Mouse (Mus musculus): Measurements from ENCODE around the gene Ankrd13d. TPM values are rescaled to one million over a fixed set of nuclear protein-coding genes. Genes with fewer than 3 reads are reported as not detected.

The Ankrd13d gene
- polyA plus RNA-seq, 2 experiments: 11.5 to 25.2 TPM

- no peak overlapping the region for H3K4me3 ChIP-seq (replicated peaks; ENCODE audit: low read length)
- peaks cover 26% of the 10 kb centered on the region for H3K4me1 ChIP-seq (ENCODE audit: control insufficient read depth, insufficient read depth, low read length)
- H3K9ac ChIP-seq (ENCODE audit: low read depth, low read length, severe bottlenecking): no peak overlapping the region
- H3K36me3 ChIP-seq (ENCODE audit: control insufficient read depth, insufficient read depth, low read length): peaks cover 18% of the 10 kb centered on the region
- DNase-seq (ENCODE audit: low spot score) (no peak), ATAC-seq (ENCODE audit: low FRiP score, low read depth) (no peak)
- H3K4me2 ChIP-seq (replicated peaks; ENCODE audit: low read depth, low read length, severe bottlenecking): no peak overlapping the region
- WGBS: 87% methylated on average over 5 of the region's 5 CpGs
- TF ChIP-seq POLR2A (IDR thresholded peaks at IDR 0.05; ENCODE audit: borderline replicate concordance, extremely low read depth, insufficient read depth, insufficient read length): no peak
- H3K27me3 ChIP-seq (ENCODE audit: control insufficient read depth, insufficient read depth, low read length): no peaks in the 10 kb centered on the region
- no peak overlapping the region for H3K27ac ChIP-seq (replicated peaks; ENCODE audit: low read depth, low read length)
- H3K9me3 ChIP-seq (ENCODE audit: control insufficient read depth, low read length): no peaks in the 10 kb centered on the region
These were observed 14.9 kb upstream of the Ankrd13d start for GRCm38 (mm10) chr19:4297851-4298250.

- H3K9me3 ChIP-seq (ENCODE audit: control insufficient read depth, low read length): no peaks in the 10 kb centered on the region
- H3K4me3 ChIP-seq (replicated peaks; ENCODE audit: low read length): no peak overlapping the region
- ATAC-seq (ENCODE audit: low FRiP score, low read depth) (no peak), DNase-seq (ENCODE audit: low spot score) (no peak)
- no peak for TF ChIP-seq POLR2A (IDR thresholded peaks at IDR 0.05; ENCODE audit: borderline replicate concordance, extremely low read depth, insufficient read depth, insufficient read length)
- H3K36me3 ChIP-seq (ENCODE audit: control insufficient read depth, insufficient read depth, low read length): peaks cover 30% of the 10 kb centered on the region
- H3K27me3 ChIP-seq (ENCODE audit: control insufficient read depth, insufficient read depth, low read length): no peaks in the 10 kb centered on the region
- H3K9ac ChIP-seq (ENCODE audit: low read depth, low read length, severe bottlenecking): no peak overlapping the region
- 96% methylated on average over 2 of the region's 2 CpGs for WGBS
- H3K4me1 ChIP-seq (ENCODE audit: control insufficient read depth, insufficient read depth, low read length): peaks cover 14% of the 10 kb centered on the region
- no peak overlapping the region for H3K27ac ChIP-seq (replicated peaks; ENCODE audit: low read depth, low read length)
- H3K4me2 ChIP-seq (replicated peaks; ENCODE audit: low read depth, low read length, severe bottlenecking): no peak overlapping the region
These were observed 13.7 kb upstream of the Ankrd13d start for GRCm38 (mm10) chr19:4296611-4297010.

- H3K36me3 ChIP-seq (ENCODE audit: control insufficient read depth, insufficient read depth, low read length): peaks cover 43% of the 10 kb centered on the region
These were observed 12.5 kb upstream of the Ankrd13d start for GRCm38 (mm10) chr19:4295391-4295790.

GRCm38 (mm10) chr19:4294381-4295097, 11.6 kb upstream of the Ankrd13d start:
- no peak for TF ChIP-seq POLR2A (IDR thresholded peaks at IDR 0.05; ENCODE audit: borderline replicate concordance, extremely low read depth, insufficient read depth, insufficient read length)
- Histone ChIP-seq H3K4me1 (ENCODE audit: control insufficient read depth, insufficient read depth, low read length) (no peaks in the 10 kb centered on the region), H3K4me2 (replicated peaks; ENCODE audit: low read depth, low read length, severe bottlenecking) (no peak overlapping the region), H3K27ac (replicated peaks; ENCODE audit: low read depth, low read length) (no peak overlapping the region), H3K36me3 (ENCODE audit: control insufficient read depth, insufficient read depth, low read length) (peaks cover 51% of the 10 kb centered on the region), H3K9ac (ENCODE audit: low read depth, low read length, severe bottlenecking) (no peak overlapping the region), H3K4me3 (replicated peaks; ENCODE audit: low read length) (no peak overlapping the region), H3K9me3 (ENCODE audit: control insufficient read depth, low read length) (no peaks in the 10 kb centered on the region), H3K27me3 (ENCODE audit: control insufficient read depth, insufficient read depth, low read length) (no peaks in the 10 kb centered on the region)
- ATAC-seq (ENCODE audit: low FRiP score, low read depth) (no peak), DNase-seq (ENCODE audit: low spot score) (no peak)
- WGBS: 79% methylated on average over 14 of the region's 14 CpGs

More at GRCm38 (mm10) chr19:4295391-4295790, 12.5 kb upstream of the Ankrd13d start:
- Histone ChIP-seq H3K4me2 (replicated peaks; ENCODE audit: low read depth, low read length, severe bottlenecking) (no peak overlapping the region), H3K9me3 (ENCODE audit: control insufficient read depth, low read length) (no peaks in the 10 kb centered on the region), H3K4me3 (replicated peaks; ENCODE audit: low read length) (no peak overlapping the region), H3K27ac (replicated peaks; ENCODE audit: low read depth, low read length) (no peak overlapping the region), H3K27me3 (ENCODE audit: control insufficient read depth, insufficient read depth, low read length) (no peaks in the 10 kb centered on the region), H3K9ac (ENCODE audit: low read depth, low read length, severe bottlenecking) (no peak overlapping the region), H3K4me1 (ENCODE audit: control insufficient read depth, insufficient read depth, low read length) (0 out of 2 replicates have a peak, but pooled peaks cover 3% of the 10 kb centered on the region)
- WGBS: 93% methylated on average over 4 of the region's 4 CpGs
- DNase-seq (ENCODE audit: low spot score): no peak
- TF ChIP-seq POLR2A (IDR thresholded peaks at IDR 0.05; ENCODE audit: borderline replicate concordance, extremely low read depth, insufficient read depth, insufficient read length): no peak
- no peak for ATAC-seq (ENCODE audit: low FRiP score, low read depth)

- no peak for DNase-seq (ENCODE audit: low spot score)
- H3K27me3 ChIP-seq (ENCODE audit: control insufficient read depth, insufficient read depth, low read length): no peaks in the 10 kb centered on the region
- no peak overlapping the region for H3K4me3 ChIP-seq (replicated peaks; ENCODE audit: low read length)
- no peak overlapping the region for H3K4me2 ChIP-seq (replicated peaks; ENCODE audit: low read depth, low read length, severe bottlenecking)
- H3K27ac ChIP-seq (replicated peaks; ENCODE audit: low read depth, low read length): no peak overlapping the region
- H3K36me3 ChIP-seq (ENCODE audit: control insufficient read depth, insufficient read depth, low read length): peaks cover 85% of the 10 kb centered on the region
- 90% methylated on average over 11 of the region's 11 CpGs for WGBS
- TF ChIP-seq POLR2A (IDR thresholded peaks at IDR 0.05; ENCODE audit: borderline replicate concordance, extremely low read depth, insufficient read depth, insufficient read length): no peak
- no peaks in the 10 kb centered on the region for H3K9me3 ChIP-seq (ENCODE audit: control insufficient read depth, low read length)
- no peak for ATAC-seq (ENCODE audit: low FRiP score, low read depth)
- no peaks in the 10 kb centered on the region for H3K4me1 ChIP-seq (ENCODE audit: control insufficient read depth, insufficient read depth, low read length)
- H3K9ac ChIP-seq (ENCODE audit: low read depth, low read length, severe bottlenecking): no peak overlapping the region
These were observed 8.2 kb upstream of the Ankrd13d start for GRCm38 (mm10) chr19:4291161-4291560.

All from limb, embryonic 14.5 days (tissue).